Mouse (Mus musculus): ENCODE data around the gene Mybph.

The Mybph gene

GRCm38 (mm10) chr1:134184089-134184488, 9.2 kb upstream of the Mybph start:
- DNase-seq (ENCODE audit: low spot score), result no peak

- DNase-seq (ENCODE audit: low spot score), result no peak
These were observed 5.0 kb upstream of the Mybph start for GRCm38 (mm10) chr1:134188217-134188616.

DNA sequence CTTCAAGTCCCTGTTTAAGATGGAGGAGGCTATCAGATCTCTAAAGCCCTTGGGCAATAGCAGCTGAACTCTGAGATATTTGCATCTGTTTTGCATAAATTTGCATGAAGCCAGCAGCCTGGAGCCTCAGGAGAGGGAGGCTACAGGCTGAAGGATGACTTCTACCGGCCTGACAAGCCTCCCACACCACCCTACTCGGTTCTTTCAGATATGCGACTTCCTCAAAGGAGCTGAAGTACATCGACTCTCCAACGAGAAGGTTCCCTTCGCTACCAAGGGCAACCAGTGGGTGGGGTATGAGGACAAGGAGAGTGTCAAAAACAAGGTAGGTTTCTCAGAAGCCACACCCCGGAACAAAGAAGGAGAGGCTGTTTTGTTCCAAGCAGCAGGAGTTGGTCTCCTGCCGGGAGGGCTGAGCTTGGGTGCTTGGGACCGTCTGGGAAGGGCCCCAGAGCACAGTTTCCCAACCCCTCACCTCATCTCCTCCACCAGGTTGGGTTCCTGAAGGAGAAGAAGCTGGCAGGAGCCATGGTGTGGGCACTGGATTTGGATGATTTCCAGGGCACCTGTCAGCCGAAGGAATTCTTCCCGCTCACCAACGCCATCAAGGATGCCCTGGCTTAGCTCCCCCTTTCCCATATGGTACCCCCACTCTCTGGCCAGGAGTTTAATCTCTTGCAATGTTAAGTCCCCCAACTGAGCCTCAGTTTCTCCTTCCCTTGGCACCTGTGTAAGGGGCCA, 4.1 kb upstream of the Mybph start:
- no peak for DNase-seq (ENCODE audit: low spot score)

GRCm38 (mm10) chr1:134191192-134191591, 2.1 kb upstream of the Mybph start:
- no peak for DNase-seq (ENCODE audit: low spot score)

GRCm38 (mm10) chr1:134192024-134192423, 1.2 kb upstream of the Mybph start:
- DNase-seq (ENCODE audit: low spot score), result no peak

DNA sequence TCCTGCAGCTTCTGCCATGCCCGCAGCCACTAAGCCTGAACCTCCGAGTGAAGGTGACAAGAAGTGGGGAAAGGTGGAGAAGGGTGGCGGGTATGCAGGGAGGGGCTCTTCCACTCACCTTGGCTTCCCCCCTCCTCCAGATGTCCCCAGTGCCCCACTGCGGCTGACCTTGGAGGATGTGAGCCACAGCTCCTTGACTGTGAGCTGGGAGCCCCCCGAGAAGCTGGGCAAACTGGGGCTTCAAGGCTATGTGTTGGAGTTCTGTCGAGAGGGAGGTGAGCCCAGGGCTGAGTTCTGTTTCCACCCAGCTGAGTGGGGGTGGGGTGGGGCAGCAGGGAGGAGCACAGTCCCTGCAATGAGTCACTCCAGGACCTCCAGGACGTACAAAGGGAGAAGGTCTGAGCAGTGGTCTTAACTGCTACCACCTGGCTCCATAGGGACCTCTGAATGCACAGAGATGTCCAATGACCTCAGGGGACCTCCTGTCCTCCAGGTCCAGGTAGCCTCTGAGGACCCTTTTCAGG, 488 bp downstream of the Mybph start:
- no peak for DNase-seq (ENCODE audit: low spot score)

GRCm38 (mm10) chr1:134194298-134195022, 1.2 kb downstream of the Mybph start:
- DNase-seq (ENCODE audit: low spot score), result no peak

- DNase-seq (ENCODE audit: low spot score), result no peak
These were observed 1.9 kb downstream of the Mybph start for GRCm38 (mm10) chr1:134195117-134195516.

GRCm38 (mm10) chr1:134195571-134195970, 2.3 kb downstream of the Mybph start:
- DNase-seq (ENCODE audit: low spot score), result no peak

DNA sequence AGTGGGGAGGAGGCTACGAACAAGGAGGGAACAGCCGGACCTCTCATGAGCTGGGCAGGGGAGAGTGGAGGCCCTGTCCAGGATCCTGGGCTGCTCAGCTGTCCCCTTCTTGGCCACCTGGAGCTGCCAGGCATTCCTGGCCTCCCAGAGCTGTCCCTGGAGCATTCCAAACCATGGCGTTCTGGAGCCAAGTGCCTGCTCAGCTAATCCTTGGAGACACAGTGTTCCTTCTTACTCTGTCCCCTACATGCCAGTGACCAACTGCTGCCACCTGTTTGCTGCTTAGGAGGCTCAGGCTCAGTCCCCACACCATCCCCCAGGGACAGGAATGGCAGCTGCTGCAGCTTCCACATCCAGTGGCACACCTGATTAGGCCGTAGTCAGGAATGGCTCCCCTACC, 2.7 kb downstream of the Mybph start:
- DNase-seq (ENCODE audit: low spot score), result peak; percentile 43

GRCm38 (mm10) chr1:134196386-134196785, 3.1 kb downstream of the Mybph start:
- peak; percentile 67 for DNase-seq (ENCODE audit: low spot score)

GRCm38 (mm10) chr1:134197325-134197982, 4.2 kb downstream of the Mybph start:
- no peak for DNase-seq (ENCODE audit: low spot score)

- DNase-seq (ENCODE audit: low spot score), result no peak
These were observed 5.1 kb downstream of the Mybph start for GRCm38 (mm10) chr1:134198197-134198995.

- DNase-seq (ENCODE audit: low spot score), result no peak
These were observed 7.2 kb downstream of the Mybph start for GRCm38 (mm10) chr1:134200481-134200880.

GRCm38 (mm10) chr1:134200998-134201686, 7.9 kb downstream of the Mybph start:
- no peak for DNase-seq (ENCODE audit: low spot score)

DNA sequence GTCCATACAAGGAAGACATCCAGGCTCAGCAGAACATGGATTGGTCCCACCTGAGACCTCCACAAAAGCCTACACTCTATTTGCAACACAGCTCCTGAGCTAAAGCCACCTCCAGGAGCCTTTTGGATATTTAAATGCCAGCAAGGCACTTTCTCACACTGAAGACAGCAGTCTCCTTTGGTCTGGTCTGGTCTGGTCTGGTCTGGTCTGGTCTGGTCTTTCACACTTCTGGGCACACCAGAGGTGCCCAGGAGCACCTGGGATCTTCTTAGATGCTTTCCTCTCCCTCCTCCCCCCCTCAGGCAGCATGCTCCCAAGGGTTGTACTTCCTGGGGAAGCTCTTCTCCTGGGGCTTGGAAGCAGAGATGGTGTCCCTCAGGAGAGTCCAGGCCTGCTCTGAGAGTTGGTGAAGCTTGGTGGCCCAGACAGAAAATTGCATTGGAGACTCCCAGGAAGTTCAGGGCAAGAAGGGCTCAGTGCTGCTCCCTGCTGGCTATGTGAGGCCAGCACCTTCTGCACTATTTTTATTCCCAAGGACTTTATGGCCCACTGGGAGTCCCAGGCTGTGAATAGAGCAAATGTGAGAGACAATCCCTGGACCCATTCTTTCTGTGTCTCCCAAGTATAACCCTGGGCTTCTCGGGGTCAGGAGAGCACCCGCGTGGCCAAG, 8.6 kb downstream of the Mybph start:
- peak; percentile 46 for DNase-seq (ENCODE audit: low spot score)

DNA sequence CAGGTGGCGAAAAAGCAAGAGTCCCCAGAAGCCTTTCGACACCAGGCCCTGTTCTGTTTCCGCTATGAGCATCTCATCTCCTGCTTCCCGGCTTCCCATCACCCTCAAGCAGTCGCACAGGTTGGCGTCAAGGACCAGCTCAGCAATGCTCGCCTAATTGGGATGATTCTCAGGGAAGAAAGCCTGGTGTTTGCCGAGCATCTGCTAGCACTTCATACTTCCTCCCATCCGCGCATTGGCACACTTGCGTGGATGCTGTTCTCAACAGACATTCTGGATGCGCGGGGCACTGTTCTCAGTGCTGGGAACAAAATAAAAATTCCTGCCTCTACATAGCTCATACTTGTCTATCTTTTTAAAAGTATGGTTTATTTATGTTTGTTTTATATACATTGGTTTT, 11.0 kb downstream of the Mybph start:
- DNase-seq (ENCODE audit: low spot score), result no peak

- no peak for DNase-seq (ENCODE audit: low spot score)
These were observed 12.2 kb downstream of the Mybph start for GRCm38 (mm10) chr1:134205296-134206018.

GRCm38 (mm10) chr1:134206085-134206484, 12.8 kb downstream of the Mybph start:
- peak; percentile 62 for DNase-seq (ENCODE audit: low spot score)

- no peak for DNase-seq (ENCODE audit: low spot score)
These were observed 17.0 kb downstream of the Mybph start for GRCm38 (mm10) chr1:134210179-134210755.
